Mouse (Mus musculus) layer of hippocampus, postnatal 14 days (tissue): ENCODE measurements at regions not wholly inside any gene's neighbourhood (a gene's known extent, or its start where the extent isn't known, plus 50 kb on each side); places are given as distances from the start of the nearest gene placed in this dataset.
A peak's percentile ranks its signal among the peaks of the same experiment; 100 is the strongest.

Experiments
- DNase-seq, 2 experiments: peaks; one replicate each; pipeline ENCODE4 v3.0.0; 2021 to 2022; ENCODE audit warnings: low spot score in 2 of 2, mixed read lengths in 1 of 2

GRCm38 (mm10) chr11:33061570-33061969, 85.6 kb downstream of the Fgf18 start:
- DNase-seq = no peak

GRCm38 (mm10) chr11:33060352-33060751, 86.8 kb downstream of the Fgf18 start:
- DNase-seq = no peak

GRCm38 (mm10) chr11:33050216-33050615, 97.0 kb downstream of the Fgf18 start:
- no peak for DNase-seq

- no peak for DNase-seq
Measured at GRCm38 (mm10) chr11:33039854-33040792, 107.1 kb downstream of the Fgf18 start.

GRCm38 (mm10) chr11:33036367-33036766, 110.8 kb downstream of the Fgf18 start:
- no peak for DNase-seq

- no peak for DNase-seq
Measured at GRCm38 (mm10) chr11:33028920-33029319, 118.3 kb downstream of the Fgf18 start.

- no peak for DNase-seq
Measured at GRCm38 (mm10) chr11:33027121-33027520, 120.1 kb downstream of the Fgf18 start.

- DNase-seq = no peak
Measured at GRCm38 (mm10) chr11:33013229-33014185, 133.7 kb downstream of the Fgf18 start.

GRCm38 (mm10) chr11:33012384-33013160, 134.6 kb downstream of the Fgf18 start:
- DNase-seq = peak in 1 of 2 experiments; percentile 27

GRCm38 (mm10) chr11:33008611-33009010, 138.6 kb downstream of the Fgf18 start:
- no peak for DNase-seq

- no peak for DNase-seq
Measured at GRCm38 (mm10) chr11:33007826-33008530, 139.2 kb downstream of the Fgf18 start.

GRCm38 (mm10) chr11:33007366-33007765, 139.8 kb downstream of the Fgf18 start:
- DNase-seq = no peak

GRCm38 (mm10) chr11:33005183-33005582, 142.0 kb downstream of the Fgf18 start:
- peak in 1 of 2 experiments; percentile 23 for DNase-seq

GRCm38 (mm10) chr11:33004603-33005002, 142.6 kb downstream of the Fgf18 start:
- no peak for DNase-seq

GRCm38 (mm10) chr11:32999684-33000255, 147.4 kb downstream of the Fgf18 start:
- no peak for DNase-seq

- DNase-seq = no peak
Measured at GRCm38 (mm10) chr11:32998687-32999605, 148.3 kb downstream of the Fgf18 start.

GRCm38 (mm10) chr11:32994391-32994790, 152.8 kb downstream of the Fgf18 start:
- no peak for DNase-seq

GRCm38 (mm10) chr11:32993439-32993838, 153.8 kb downstream of the Fgf18 start:
- no peak for DNase-seq
